Mouse (Mus musculus) liver, embryonic 14.5 days (tissue): ENCODE data around the gene Ksr2.

Experiments
- CTCF ChIP-seq: IDR thresholded peaks from 2 replicates; pipeline ENCODE4 v1.5.1; 2016; ENCODE audit warnings: antibody characterized with exemption, low read depth, control low read depth
- EP300 ChIP-seq: IDR thresholded peaks from 2 replicates; pipeline ENCODE4 v1.6.1; 2016; ENCODE audit warnings: antibody characterized with exemption, low read depth

DNA sequence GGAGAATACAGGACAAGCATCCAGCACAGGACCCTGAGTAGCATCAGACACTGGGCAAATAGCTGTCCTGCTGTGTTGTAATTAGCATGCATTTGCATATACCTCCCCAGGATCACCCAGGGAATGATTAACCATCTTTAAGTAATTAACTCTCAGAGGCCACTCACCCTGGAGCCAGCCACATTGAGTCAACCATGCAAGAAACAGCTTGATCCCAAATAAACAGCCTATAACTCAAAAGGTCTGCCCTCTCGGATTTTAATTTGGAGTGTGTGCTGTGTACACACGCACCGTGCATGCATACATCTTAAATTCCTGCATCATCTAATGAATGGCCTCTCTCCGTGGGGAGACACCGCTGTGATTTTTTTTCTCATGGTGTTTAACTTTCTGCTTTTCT lies 335.6 kb downstream of the Ksr2 start:
- no peak for TF ChIP-seq CTCF
- TF ChIP-seq EP300: no peak
